In the genomic region with DNA sequence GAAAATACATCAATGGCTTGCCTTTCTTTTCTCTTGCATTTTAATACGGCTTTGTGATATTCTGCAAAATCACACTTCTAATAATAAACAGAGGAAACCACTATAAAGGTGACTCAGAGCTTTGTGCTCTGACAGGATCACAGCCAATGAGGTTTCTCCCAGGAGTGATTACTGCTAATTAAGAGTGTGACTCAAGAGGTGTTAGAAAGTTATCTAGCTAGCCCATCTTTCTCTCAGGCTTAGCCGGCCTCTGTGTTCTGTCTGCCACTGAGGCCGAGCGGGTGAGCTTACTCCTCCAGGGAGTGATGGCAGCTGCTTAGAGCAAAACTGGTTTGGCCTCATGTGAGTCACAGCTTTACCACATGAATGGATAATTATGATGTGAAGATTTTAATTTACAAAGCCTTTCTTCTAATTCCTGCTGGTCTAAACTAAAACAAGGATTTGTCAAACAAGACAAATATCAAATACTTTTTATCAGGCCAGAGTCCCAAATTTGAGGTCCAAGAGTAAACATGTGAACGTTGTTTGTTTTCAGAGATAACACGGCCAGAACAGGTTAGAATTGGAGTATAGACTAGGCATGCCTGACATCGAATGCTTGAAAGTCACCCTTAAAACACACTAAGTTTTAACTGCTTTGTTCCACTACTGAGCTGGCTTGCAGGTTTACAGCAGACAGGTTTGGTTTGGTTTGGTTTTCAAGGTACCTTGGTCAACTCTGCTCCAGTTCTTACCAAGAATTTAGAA, we compare ENCODE assay signal across 17 mouse cellular contexts. TPM values are rescaled to one million over a fixed set of nuclear protein-coding genes. Genes with fewer than 3 reads are reported as not detected.
A peak's percentile ranks its signal among the peaks of the same experiment; 100 is the strongest.
DNase-seq lines count a peak whose midpoint lies in the region; ATAC-seq and TF ChIP-seq lines count a peak whose summit lies in the region.
"Had no signal": no experiment of that assay in that cellular context is flagged by ENCODE, and none has a peak within 500 bp of the region (broad histone marks: within the 10 kb centered on the region; RNA-seq: fewer than 3 reads in every experiment).

No protein-coding gene starts in this region.

- H3K4me1 ChIP-seq in lung, embryonic 15.5 days = peaks cover 13% of the 10 kb centered on the region; the same call in 1 of the 2 replicates
- H3K4me1 ChIP-seq in stomach, embryonic 16.5 days (ENCODE audit: control insufficient read depth, insufficient read depth, low read length) = peaks cover 4% of the 10 kb centered on the region; the same call in 1 of the 2 replicates
- H3K4me1 ChIP-seq in midbrain, postnatal 0 days (ENCODE audit: insufficient read depth, low read length) = no peaks in the 10 kb centered on the region

- H3K36me3 ChIP-seq in lung, embryonic 15.5 days = no peaks in the 10 kb centered on the region
- H3K36me3 ChIP-seq in stomach, embryonic 16.5 days (ENCODE audit: control insufficient read depth, insufficient read depth, low read length) = no peaks in the 10 kb centered on the region
- no peaks in the 10 kb centered on the region for H3K36me3 ChIP-seq in midbrain, postnatal 0 days (ENCODE audit: insufficient read depth, low read length)
- H3K36me3 ChIP-seq: embryonic facial prominence, embryonic 12.5 days; forebrain, embryonic 15.5 days; heart, embryonic 15.5 days; hindbrain, embryonic 15.5 days had no signal

- peak overlapping the region; percentile 44 for H3K27ac ChIP-seq in lung, embryonic 15.5 days
- H3K27ac ChIP-seq in stomach, embryonic 16.5 days (ENCODE audit: low read length) = peak overlapping the region; percentile 72
- H3K27ac ChIP-seq in midbrain, postnatal 0 days (ENCODE audit: low read depth, low read length) = no peak overlapping the region
- H3K27ac ChIP-seq: embryonic facial prominence, embryonic 12.5 days; forebrain, embryonic 15.5 days; heart, embryonic 15.5 days; hindbrain, embryonic 15.5 days had no signal

- DNase-seq in heart, adult 11 months = peak; percentile 41
- no peak for DNase-seq in heart, adult 18-20 months
- no peak for DNase-seq in lung, postnatal 36 days
- peak; percentile 70 for DNase-seq in gonadal fat pad, adult 2 months (ENCODE audit: low read depth)
- DNase-seq in layer of hippocampus, postnatal 10 days (ENCODE audit: low spot score in 2 of 2) = no peak
- DNase-seq in midbrain, postnatal 0 days (ENCODE audit: low spot score) = no peak
- DNase-seq: adrenal gland, adult 8-10 months; cerebellum, postnatal 10 days; gastrocnemius, postnatal 10 days; lung, adult 18-20 months had no signal

- no peak overlapping the region for H3K4me3 ChIP-seq in lung, embryonic 15.5 days
- no peak overlapping the region for H3K4me3 ChIP-seq in stomach, embryonic 16.5 days (replicated peaks; ENCODE audit: low read length)
- H3K4me3 ChIP-seq in midbrain, postnatal 0 days (ENCODE audit: low read depth, low read length) = no peak overlapping the region
- H3K4me3 ChIP-seq: embryonic facial prominence, embryonic 12.5 days; forebrain, embryonic 15.5 days; heart, embryonic 15.5 days; hindbrain, embryonic 15.5 days had no signal

- H3K4me2 ChIP-seq in lung, embryonic 15.5 days = no peak overlapping the region
- H3K4me2 ChIP-seq in stomach, embryonic 16.5 days (ENCODE audit: low read depth, low read length) = no peak overlapping the region
- H3K4me2 ChIP-seq in midbrain, postnatal 0 days (ENCODE audit: low read depth, low read length, poor library complexity, severe bottlenecking) = no peak overlapping the region
- H3K4me2 ChIP-seq: embryonic facial prominence, embryonic 12.5 days; forebrain, embryonic 15.5 days; heart, embryonic 15.5 days; hindbrain, embryonic 15.5 days; midbrain, embryonic 11.5 days had no signal

- TF ChIP-seq CTCF in midbrain, postnatal 0 days (IDR thresholded peaks at IDR 0.05) = no peak

- H3K9me3 ChIP-seq in lung, embryonic 15.5 days = no peaks in the 10 kb centered on the region
- no peaks in the 10 kb centered on the region for H3K9me3 ChIP-seq in stomach, embryonic 16.5 days (replicated peaks; ENCODE audit: control insufficient read depth, low read length)
- no peaks in the 10 kb centered on the region for H3K9me3 ChIP-seq in midbrain, postnatal 0 days (ENCODE audit: low read length)
- H3K9me3 ChIP-seq: embryonic facial prominence, embryonic 12.5 days; forebrain, embryonic 15.5 days; heart, embryonic 15.5 days; hindbrain, embryonic 15.5 days had no signal

- WGBS in lung, embryonic 15.5 days = 23% methylated on average over 7 of the region's 7 CpGs
- WGBS in stomach, embryonic 16.5 days = 32% methylated on average over 7 of the region's 7 CpGs
- 70% methylated on average over 7 of the region's 7 CpGs for WGBS in midbrain, postnatal 0 days

- no peak overlapping the region for H3K9ac ChIP-seq in lung, embryonic 15.5 days
- no peak overlapping the region for H3K9ac ChIP-seq in stomach, embryonic 16.5 days (ENCODE audit: low read length)
- no peak overlapping the region for H3K9ac ChIP-seq in midbrain, postnatal 0 days (replicated peaks; ENCODE audit: low read length, poor library complexity, severe bottlenecking)
- H3K9ac ChIP-seq: embryonic facial prominence, embryonic 12.5 days; forebrain, embryonic 15.5 days; heart, embryonic 15.5 days; hindbrain, embryonic 15.5 days had no signal

- no peak for ATAC-seq in lung, embryonic 15.5 days (ENCODE audit: borderline replicate concordance, extremely low read depth, low FRiP score, low TSS enrichment)
- ATAC-seq in stomach, embryonic 16.5 days (ENCODE audit: insufficient read depth, low FRiP score) = peak; percentile 75; the same call in 1 of the 2 replicates
- no peak for ATAC-seq in midbrain, postnatal 0 days (ENCODE audit: low FRiP score)
- ATAC-seq: forebrain, embryonic 15.5 days had no signal

- H3K27me3 ChIP-seq in lung, embryonic 15.5 days = no peaks in the 10 kb centered on the region
- no peaks in the 10 kb centered on the region for H3K27me3 ChIP-seq in stomach, embryonic 16.5 days (ENCODE audit: control insufficient read depth, insufficient read depth, low read length)
- no peaks in the 10 kb centered on the region for H3K27me3 ChIP-seq in midbrain, postnatal 0 days (ENCODE audit: insufficient read depth, low read length)
- H3K27me3 ChIP-seq: embryonic facial prominence, embryonic 12.5 days; forebrain, embryonic 15.5 days; heart, embryonic 15.5 days; hindbrain, embryonic 15.5 days had no signal

RNA-seq across cellular contexts. Expression of a gene that starts 6.2 kb away (rescaled TPM):
- total RNA-seq in heart, adult 18-20 months (2021) = 100 to 1,000 TPM; 318 to 322 TPM
- polyA plus RNA-seq in lung, embryonic 15.5 days (2015; fragmentation: Nextera tagmentation; extraction: Ambion mirVana) = 446 and 476 TPM in 2 replicates
- 607 and 890 TPM in 2 replicates for polyA plus RNA-seq in gonadal fat pad, adult 2 months (2012; rRNA removed)
- polyA plus RNA-seq in stomach, embryonic 16.5 days (2015; fragmentation: Nextera tagmentation; extraction: Ambion mirVana) = 326 and 359 TPM in 2 replicates
- total RNA-seq in layer of hippocampus, postnatal 10 days (2021) = 100 to 1,000 TPM; 420 to 448 TPM
- 379 and 425 TPM in 2 replicates for total RNA-seq in midbrain, postnatal 0 days (2014; rRNA removed)
- 406 and 441 TPM in 2 replicates for polyA plus RNA-seq in midbrain, postnatal 0 days (2015; fragmentation: Nextera tagmentation; extraction: Ambion mirVana)

Comparison
In these comparisons a context has a peak if more than half of its experiments do, and no peak if none do; other contexts are left out.
1. DNase-seq: peak in heart, adult 11 months (single experiment) and gonadal fat pad, adult 2 months (single experiment); none in heart, adult 18-20 months (0 of 2), lung, postnatal 36 days (single experiment), layer of hippocampus, postnatal 10 days (0 of 2) and midbrain, postnatal 0 days (single experiment).